ENCODE assay signal across 15 mouse cellular contexts in genomic region chr12:76857087-76857486, GRCm38 (mm10). TPM values are rescaled to one million over a fixed set of nuclear protein-coding genes. Genes with fewer than 3 reads are reported as not detected.
A peak's percentile ranks its signal among the peaks of the same experiment; 100 is the strongest.
DNase-seq lines count a peak whose midpoint lies in the region.
"Had no signal": no experiment of that assay in that cellular context is flagged by ENCODE, and none has a peak within 500 bp of the region (broad histone marks: within the 10 kb centered on the region; RNA-seq: fewer than 3 reads in every experiment).

No protein-coding gene starts in this region.

- DNase-seq in left cerebral cortex, postnatal 4 days: peak; percentile 13
- DNase-seq in left cerebral cortex, adult 18-20 months (ENCODE audit: low spot score in 2 of 2): no peak
- peak; percentile 63 to 68 for DNase-seq in cerebellum, adult 18-20 months
- DNase-seq in cerebellum, postnatal 14 days: peak; percentile 54 to 63
- no peak for DNase-seq in kidney, postnatal 10 days
- DNase-seq in urinary bladder, postnatal 36 days (ENCODE audit: low spot score in 2 of 2): no peak
- DNase-seq in kidney, adult 11 months: no peak
- DNase-seq: adrenal gland, adult 8-10 months; B cell, adult 2 months; layer of hippocampus, adult 9-11 months; lung, embryonic 14.5 days; right cerebral cortex, adult 18-20 months; thymus, postnatal 14 days had no signal

- intact Hi-C loops in left cerebral cortex, postnatal 4 days (cut with DNase I): no loop called here

RNA-seq across cellular contexts. Expression of gene Rab15, which starts 34.4 kb away (rescaled TPM):
- total RNA-seq in left cerebral cortex, postnatal 4 days (2021): 100 to 1,000 TPM; 102 to 111 TPM
- 100 to 1,000 TPM; 245 to 266 TPM for total RNA-seq in left cerebral cortex, adult 18-20 months (2021)
- total RNA-seq: hematopoietic stem cell, adult 5-6 weeks; megakaryocyte, adult 5-6 weeks had no signal

Comparison
In these comparisons a context has a peak if more than half of its experiments do, and no peak if none do; other contexts are left out.
1. DNase-seq: peak in left cerebral cortex, postnatal 4 days (single experiment), cerebellum, adult 18-20 months (2 of 2) and cerebellum, postnatal 14 days (2 of 2); none in left cerebral cortex, adult 18-20 months (0 of 2), kidney, postnatal 10 days (single experiment), urinary bladder, postnatal 36 days (0 of 2) and kidney, adult 11 months (single experiment).